Mouse (Mus musculus) limb, embryonic 12.5 days (tissue): Measurements from ENCODE around the gene Tlx1. TPM values are rescaled to one million over a fixed set of nuclear protein-coding genes. Genes with fewer than 3 reads are reported as not detected.
A peak's percentile ranks its signal among the peaks of the same experiment; 100 is the strongest.

Experiments
- ATAC-seq: fragments of 200-750 bp; cut with Nextera tagmentation; 2 replicates; pipeline ENCODE4 v1.8.0; 2017; ENCODE audit warnings: low read depth, moderate TSS enrichment; ENCODE audit not compliant: insufficient number of reproducible peaks, insufficient read depth, low FRiP score, low TSS enrichment
- H3K27ac ChIP-seq: fragments of 300-500 bp; sonication (generic); 2 replicates; pipeline ENCODE4 v1.5.1; 2016; ENCODE audit warnings: mild to moderate bottlenecking, moderate library complexity
- H3K27me3 ChIP-seq: fragments of 300-500 bp; sonication (generic); 2 replicates; pipeline ENCODE4 v1.6.1; 2016; ENCODE audit warnings: mild to moderate bottlenecking, moderate library complexity
- H3K36me3 ChIP-seq: fragments of 300-500 bp; sonication (generic); 2 replicates; pipeline ENCODE4 v1.6.1; 2016; ENCODE audit warnings: mild to moderate bottlenecking, moderate library complexity
- H3K4me1 ChIP-seq: fragments of 300-500 bp; sonication (generic); replicated peaks from 2 replicates; pipeline ENCODE4 v1.6.1; 2016
- H3K4me2 ChIP-seq: fragments of 300-500 bp; sonication (generic); 2 replicates; pipeline ENCODE4 v1.6.1; 2016; ENCODE audit warnings: mild to moderate bottlenecking, moderate library complexity
- H3K4me3 ChIP-seq: fragments of 300-500 bp; sonication (generic); replicated peaks from 2 replicates; pipeline ENCODE4 v1.5.1; 2016; ENCODE audit warnings: mild to moderate bottlenecking
- H3K9ac ChIP-seq: fragments of 300-500 bp; sonication (generic); replicated peaks from 2 replicates; pipeline ENCODE4 v1.6.1; 2016; ENCODE audit warnings: mild to moderate bottlenecking, moderate library complexity
- H3K9me3 ChIP-seq: fragments of 300-500 bp; sonication (generic); 2 replicates; pipeline ENCODE4 v1.6.1; 2016; ENCODE audit warnings: mild to moderate bottlenecking, moderate library complexity
- WGBS: fragments of 180-500 bp; shearing (Covaris S2); methylation state at CpG from one replicate; pipeline ENCODE4 v1.1.7; 2016; 5-methylcytosine and 5-hydroxymethylcytosine counted together
- polyA plus RNA-seq: library from polyadenylated mRNA; unstranded; fragments of >200 nt; fragmentation: Nextera tagmentation; extraction: Ambion mirVana; gene quantifications from 2 replicates; pipeline ENCODE4 v1.2.1, GENCODE M21; 2016

The Tlx1 gene
- polyA plus RNA-seq = 0.39 and 0.63 TPM in 2 replicates

DNA sequence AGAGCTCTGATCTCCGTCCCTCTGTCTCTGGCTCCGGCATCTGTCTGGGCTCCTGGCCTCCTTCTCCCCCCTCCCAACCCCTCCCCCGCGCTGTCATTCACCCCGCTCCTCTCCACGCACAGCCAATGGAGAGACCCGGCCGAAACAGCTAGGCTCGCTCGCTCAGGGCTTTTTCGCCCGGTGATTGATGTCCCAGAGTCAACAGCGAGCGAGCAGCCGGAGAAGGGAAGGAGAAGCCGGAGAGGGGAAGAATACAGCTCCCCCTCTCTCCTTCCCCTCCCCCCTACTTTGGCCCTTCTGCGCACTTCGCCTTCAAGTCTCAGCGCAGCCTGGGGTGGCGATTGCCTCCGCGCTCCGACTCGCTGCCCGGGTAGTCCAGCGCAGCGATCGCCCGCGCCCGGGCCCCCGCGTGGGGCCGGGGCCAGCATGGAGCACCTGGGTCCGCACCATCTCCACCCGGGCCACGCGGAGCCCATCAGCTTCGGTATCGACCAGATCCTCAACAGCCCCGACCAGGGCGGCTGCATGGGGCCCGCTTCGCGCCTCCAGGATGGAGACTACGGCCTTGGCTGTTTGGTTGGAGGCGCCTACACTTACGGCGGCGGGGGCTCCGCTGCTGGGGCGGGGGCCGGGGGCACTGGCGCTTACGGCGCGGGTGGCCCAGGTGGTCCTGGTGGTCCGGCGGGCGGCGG, at the start of gene Tlx1:
Tlx1 (plus strand) TSS at position 191 of the 692 bp plus-strand sequence.
- Histone ChIP-seq H3K9me3 (no peaks in the 10 kb centered on the region), H3K4me2 (peak within 1 kb of the TSS; percentile 55), H3K36me3 (no peaks in the 10 kb centered on the region), H3K4me3 (peak within 1 kb of the TSS; percentile 32), H3K27me3 (peaks cover 98% of the 10 kb centered on the region), H3K9ac (0 out of 2 replicates have a peak within 1 kb of the TSS, but pooled peaks have one; percentile 13), H3K27ac (no peak within 1 kb of the TSS), H3K4me1 (peaks cover 25% of the 10 kb centered on the region)
- WGBS = under 1% methylated on average over 59 of the region's 61 CpGs
- ATAC-seq = no peak

- H3K4me3 ChIP-seq = no peak overlapping the region
- no peak overlapping the region for H3K27ac ChIP-seq
- H3K27me3 ChIP-seq = peaks cover 65% of the 10 kb centered on the region
- peaks cover 8% of the 10 kb centered on the region for H3K4me1 ChIP-seq
- no peak overlapping the region for H3K4me2 ChIP-seq
- no peak overlapping the region for H3K9ac ChIP-seq
- whole genome bisulfite sequencing = 20% methylated on average over 1 of the region's 1 CpGs
- no peaks in the 10 kb centered on the region for H3K36me3 ChIP-seq
- H3K9me3 ChIP-seq = no peaks in the 10 kb centered on the region; the same call in 1 of the 2 replicates
- no peak for ATAC-seq
These were observed 44.9 kb upstream of the Tlx1 start for GRCm38 (mm10) chr19:45105591-45105990.

DNA sequence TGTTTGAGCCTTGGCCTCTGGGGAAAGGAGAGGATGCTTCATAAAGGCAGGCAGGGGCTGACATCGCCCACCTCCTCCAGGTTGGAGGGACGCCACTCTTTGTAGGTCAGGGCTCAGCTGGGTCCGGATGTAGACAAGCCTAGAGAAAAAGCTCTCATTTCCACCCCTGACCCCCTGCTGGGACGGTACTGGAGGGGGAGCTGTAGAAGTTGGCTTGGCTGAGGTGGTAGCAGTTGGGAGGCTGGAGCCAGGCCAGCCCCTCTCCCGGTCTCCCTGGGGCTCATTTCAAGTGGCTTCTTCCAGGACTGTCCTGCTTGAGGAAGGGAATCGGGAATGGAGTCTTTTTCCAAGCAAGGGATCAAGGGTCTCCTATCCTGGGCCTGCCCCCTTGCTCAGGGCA, 43.8 kb upstream of the Tlx1 start:
- 39% methylated on average over 6 of the region's 6 CpGs for WGBS
- no peak for ATAC-seq

DNA sequence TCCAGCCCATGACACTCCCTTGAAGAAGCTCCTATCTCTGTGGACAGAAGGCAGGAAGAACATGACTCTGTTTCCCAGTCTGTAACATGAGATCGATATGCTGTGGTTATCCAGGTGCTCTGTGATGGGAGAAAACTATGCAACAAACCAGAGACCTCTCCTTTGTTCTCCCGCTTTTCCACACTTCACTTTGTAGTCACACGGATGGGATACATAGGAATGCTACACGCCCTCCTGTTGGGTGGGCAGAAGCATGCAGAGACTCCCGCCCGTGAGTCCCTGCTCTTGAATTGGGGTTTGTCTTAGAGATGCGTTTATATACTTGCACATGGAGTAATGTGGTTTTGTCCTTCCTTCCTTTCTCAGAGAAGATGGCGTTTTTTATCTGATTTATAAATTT, 39.8 kb upstream of the Tlx1 start:
- peaks cover 22% of the 10 kb centered on the region for H3K4me1 ChIP-seq
- no peak overlapping the region for H3K4me3 ChIP-seq
- no peak overlapping the region for H3K9ac ChIP-seq
- no peak for ATAC-seq
- 69% methylated on average over 8 of the region's 8 CpGs for WGBS
- H3K9me3 ChIP-seq = no peaks in the 10 kb centered on the region; the same call in 1 of the 2 replicates
- H3K27ac ChIP-seq = no peak overlapping the region
- no peak overlapping the region for H3K4me2 ChIP-seq
- H3K27me3 ChIP-seq = peaks cover 23% of the 10 kb centered on the region
- no peaks in the 10 kb centered on the region for H3K36me3 ChIP-seq

More for the DNA sequence above, 43.8 kb upstream of the Tlx1 start:
- Histone ChIP-seq H3K36me3 (no peaks in the 10 kb centered on the region), H3K27me3 (peaks cover 54% of the 10 kb centered on the region), H3K9ac (no peak overlapping the region), H3K4me1 (peaks cover 8% of the 10 kb centered on the region), H3K4me2 (no peak overlapping the region), H3K27ac (no peak overlapping the region), H3K9me3 (no peaks in the 10 kb centered on the region; the same call in 1 of the 2 replicates), H3K4me3 (no peak overlapping the region)

DNA sequence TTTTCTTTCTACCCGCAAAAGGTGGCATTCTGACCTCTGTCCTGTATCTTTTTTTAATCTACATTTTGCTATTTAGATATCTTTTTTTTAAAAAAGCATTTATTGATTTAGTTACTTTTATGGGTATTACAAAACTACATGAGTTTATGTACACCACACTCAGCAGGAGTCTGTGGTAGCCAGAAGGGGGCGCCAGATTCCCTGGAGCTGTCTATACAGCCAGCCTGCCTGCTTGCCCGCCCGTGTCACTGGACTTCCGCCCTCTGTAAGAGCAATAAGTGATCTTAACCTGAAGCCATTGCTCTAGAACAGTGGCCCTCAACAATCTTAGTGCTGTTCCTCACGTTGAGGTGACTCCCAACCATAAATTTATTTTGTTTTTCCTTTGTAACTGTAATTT, 38.0 kb upstream of the Tlx1 start:
- Histone ChIP-seq H3K9me3 (no peaks in the 10 kb centered on the region), H3K27me3 (peaks cover 15% of the 10 kb centered on the region), H3K4me1 (peaks cover 22% of the 10 kb centered on the region), H3K36me3 (no peaks in the 10 kb centered on the region), H3K4me3 (no peak overlapping the region), H3K27ac (no peak overlapping the region), H3K4me2 (no peak overlapping the region), H3K9ac (no peak overlapping the region)
- WGBS = 86% methylated on average over 6 of the region's 6 CpGs
- ATAC-seq = no peak

GRCm38 (mm10) chr19:45113791-45114460, 36.6 kb upstream of the Tlx1 start:
- Histone ChIP-seq H3K9me3 (no peaks in the 10 kb centered on the region), H3K4me3 (no peak overlapping the region), H3K4me2 (peak overlapping the region; percentile 38), H3K4me1 (peaks cover 22% of the 10 kb centered on the region), H3K27ac (no peak overlapping the region), H3K9ac (no peak overlapping the region; the same call in 1 of the 2 replicates), H3K27me3 (peaks cover 29% of the 10 kb centered on the region), H3K36me3 (no peaks in the 10 kb centered on the region)
- no peak for ATAC-seq
- 3% methylated on average over 18 of the region's 18 CpGs for WGBS

GRCm38 (mm10) chr19:45114772-45115171, 35.7 kb upstream of the Tlx1 start:
- no peaks in the 10 kb centered on the region for H3K9me3 ChIP-seq
- WGBS = 15% methylated on average over 3 of the region's 3 CpGs
- no peaks in the 10 kb centered on the region for H3K36me3 ChIP-seq
- no peak overlapping the region for H3K4me2 ChIP-seq
- no peak overlapping the region for H3K4me3 ChIP-seq
- ATAC-seq = no peak
- no peak overlapping the region for H3K9ac ChIP-seq
- H3K27me3 ChIP-seq = peaks cover 36% of the 10 kb centered on the region
- peaks cover 22% of the 10 kb centered on the region for H3K4me1 ChIP-seq
- no peak overlapping the region for H3K27ac ChIP-seq

- peaks cover 14% of the 10 kb centered on the region for H3K4me1 ChIP-seq
- H3K4me2 ChIP-seq = no peak overlapping the region
- H3K4me3 ChIP-seq = no peak overlapping the region
- H3K36me3 ChIP-seq = no peaks in the 10 kb centered on the region
- H3K9ac ChIP-seq = no peak overlapping the region
- H3K27ac ChIP-seq = no peak overlapping the region
- no peaks in the 10 kb centered on the region for H3K9me3 ChIP-seq
- ATAC-seq = no peak
- WGBS = 63% methylated on average over 1 of the region's 1 CpGs
- peaks cover 44% of the 10 kb centered on the region for H3K27me3 ChIP-seq
These were observed 33.7 kb upstream of the Tlx1 start for GRCm38 (mm10) chr19:45116798-45117197.

DNA sequence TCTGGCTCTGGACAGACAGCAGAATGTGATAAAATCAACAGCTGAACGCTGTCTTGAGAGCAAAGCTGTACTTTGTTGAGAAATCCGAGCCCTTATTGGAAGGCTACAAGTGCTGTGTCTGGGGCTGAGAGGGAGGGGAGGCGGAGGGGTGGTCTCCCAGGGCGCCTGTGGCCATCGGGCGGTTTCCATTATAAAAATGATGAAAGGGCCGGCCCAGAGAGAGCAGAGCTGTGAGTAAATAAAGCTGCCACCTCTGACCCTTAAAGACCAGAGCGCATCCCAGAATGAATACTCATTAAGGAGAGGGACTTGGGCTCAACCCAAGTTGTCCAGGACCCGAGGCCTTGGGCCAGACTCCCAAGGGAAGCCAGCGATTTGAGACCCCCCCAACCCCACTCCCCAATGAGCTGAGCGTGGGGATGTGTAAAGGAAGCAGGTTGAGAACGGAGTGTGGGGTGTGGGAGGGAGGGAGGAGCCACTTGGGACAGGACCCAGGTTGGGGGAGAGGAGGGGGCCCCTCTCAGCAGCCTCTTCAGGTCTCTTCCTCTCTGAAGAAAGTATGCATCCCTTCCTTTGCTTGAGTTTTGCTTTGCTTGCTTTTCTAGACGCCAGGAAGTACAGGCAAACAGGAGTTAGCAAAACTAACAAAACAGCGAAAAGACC, 18.4 kb upstream of the Tlx1 start:
- no peak overlapping the region for H3K4me3 ChIP-seq
- H3K27ac ChIP-seq = no peak overlapping the region
- ATAC-seq = no peak
- 13% methylated on average over 14 of the region's 14 CpGs for WGBS
- H3K4me1 ChIP-seq = peaks cover 11% of the 10 kb centered on the region
- H3K4me2 ChIP-seq = no peak overlapping the region
- H3K27me3 ChIP-seq = peaks cover 75% of the 10 kb centered on the region
- no peaks in the 10 kb centered on the region for H3K9me3 ChIP-seq
- no peak overlapping the region; the same call in 1 of the 2 replicates for H3K9ac ChIP-seq
- no peaks in the 10 kb centered on the region for H3K36me3 ChIP-seq

- Histone ChIP-seq H3K27ac (no peak overlapping the region), H3K27me3 (peaks cover 97% of the 10 kb centered on the region), H3K36me3 (no peaks in the 10 kb centered on the region), H3K4me2 (no peak overlapping the region), H3K4me1 (peaks cover 8% of the 10 kb centered on the region; the same call in 1 of the 2 replicates), H3K9me3 (no peaks in the 10 kb centered on the region), H3K4me3 (no peak overlapping the region), H3K9ac (no peak overlapping the region)
- WGBS = 11% methylated on average over 3 of the region's 3 CpGs
- ATAC-seq = no peak
These were observed 7.9 kb upstream of the Tlx1 start for GRCm38 (mm10) chr19:45142531-45142930.

- Histone ChIP-seq H3K9ac (no peak overlapping the region), H3K27me3 (peaks cover 100% of the 10 kb centered on the region), H3K4me3 (peak overlapping the region; percentile 12), H3K36me3 (no peaks in the 10 kb centered on the region), H3K9me3 (no peaks in the 10 kb centered on the region), H3K4me1 (peaks cover 8% of the 10 kb centered on the region; the same call in 1 of the 2 replicates), H3K4me2 (peak overlapping the region; percentile 33), H3K27ac (no peak overlapping the region)
- ATAC-seq = no peak
- 2% methylated on average over 46 of the region's 46 CpGs for WGBS
These were observed 7.1 kb upstream of the Tlx1 start for GRCm38 (mm10) chr19:45143214-45143895.
